Mouse (Mus musculus) hindbrain, embryonic 14.5 days (tissue): Measurements from ENCODE around the gene Utp4. TPM values are rescaled to one million over a fixed set of nuclear protein-coding genes. Genes with fewer than 3 reads are reported as not detected.

Experiments
- ATAC-seq: fragments of 200-750 bp; cut with Nextera tagmentation; 2 replicates; pipeline ENCODE4 v1.8.0; 2017; ENCODE audit warnings: moderate number of reproducible peaks, mild to moderate bottlenecking, moderate TSS enrichment, moderate library complexity; ENCODE audit not compliant: low FRiP score
- DNase-seq: peaks from one replicate; pipeline ENCODE4 v3.0.0-alpha.2; 2015; ENCODE audit warnings: low spot score
- H3K27ac ChIP-seq: fragments of 300-500 bp; sonication (generic); 2 replicates; pipeline ENCODE4 v1.5.1; 2014; ENCODE audit warnings: mild to moderate bottlenecking, moderate library complexity
- H3K27me3 ChIP-seq: fragments of 300-500 bp; sonication (generic); 2 replicates; pipeline ENCODE4 v1.6.1; 2014; ENCODE audit warnings: mild to moderate bottlenecking, low read length, mixed read lengths; ENCODE audit not compliant: control insufficient read depth, insufficient read depth
- H3K36me3 ChIP-seq: fragments of 300-500 bp; sonication (generic); replicated peaks from 2 replicates; pipeline ENCODE4 v1.6.1; 2014; ENCODE audit not compliant: control insufficient read depth, insufficient read depth
- H3K4me1 ChIP-seq: fragments of 300-500 bp; sonication (generic); replicated peaks from 2 replicates; pipeline ENCODE4 v1.6.1; 2014; ENCODE audit warnings: antibody characterized with exemption, low read length, mixed read lengths; ENCODE audit not compliant: control insufficient read depth, insufficient read depth
- H3K4me2 ChIP-seq: fragments of 300-500 bp; sonication (generic); replicated peaks from 2 replicates; pipeline ENCODE4 v1.6.1; 2014; ENCODE audit warnings: mild to moderate bottlenecking, moderate library complexity
- H3K4me3 ChIP-seq: fragments of 300-500 bp; sonication (generic); replicated peaks from 2 replicates; pipeline ENCODE4 v1.5.1; 2014; ENCODE audit warnings: mild to moderate bottlenecking, low read length
- H3K9ac ChIP-seq: fragments of 300-500 bp; sonication (generic); 2 replicates; pipeline ENCODE4 v1.6.1; 2014
- H3K9me3 ChIP-seq: fragments of 300-500 bp; sonication (generic); 2 replicates; pipeline ENCODE4 v1.6.1; 2016; ENCODE audit warnings: low read length; ENCODE audit not compliant: control insufficient read depth
- WGBS: fragments of 180-500 bp; shearing (Covaris S2); extraction: QIAGEN DNeasy Blood & Tissue Kit; methylation state at CpG from one replicate; pipeline ENCODE4 v1.1.7; 2014; 5-methylcytosine and 5-hydroxymethylcytosine counted together
- polyA plus RNA-seq: library from polyadenylated mRNA; unstranded; fragments of >200 nt; fragmentation: Nextera tagmentation; extraction: Ambion mirVana; gene quantifications from 2 replicates; pipeline ENCODE4 v1.2.1, GENCODE M21; 2014

Utp4 gene
- polyA plus RNA-seq, 1 experiment from 2014 or later: 39.6 TPM

DNA sequence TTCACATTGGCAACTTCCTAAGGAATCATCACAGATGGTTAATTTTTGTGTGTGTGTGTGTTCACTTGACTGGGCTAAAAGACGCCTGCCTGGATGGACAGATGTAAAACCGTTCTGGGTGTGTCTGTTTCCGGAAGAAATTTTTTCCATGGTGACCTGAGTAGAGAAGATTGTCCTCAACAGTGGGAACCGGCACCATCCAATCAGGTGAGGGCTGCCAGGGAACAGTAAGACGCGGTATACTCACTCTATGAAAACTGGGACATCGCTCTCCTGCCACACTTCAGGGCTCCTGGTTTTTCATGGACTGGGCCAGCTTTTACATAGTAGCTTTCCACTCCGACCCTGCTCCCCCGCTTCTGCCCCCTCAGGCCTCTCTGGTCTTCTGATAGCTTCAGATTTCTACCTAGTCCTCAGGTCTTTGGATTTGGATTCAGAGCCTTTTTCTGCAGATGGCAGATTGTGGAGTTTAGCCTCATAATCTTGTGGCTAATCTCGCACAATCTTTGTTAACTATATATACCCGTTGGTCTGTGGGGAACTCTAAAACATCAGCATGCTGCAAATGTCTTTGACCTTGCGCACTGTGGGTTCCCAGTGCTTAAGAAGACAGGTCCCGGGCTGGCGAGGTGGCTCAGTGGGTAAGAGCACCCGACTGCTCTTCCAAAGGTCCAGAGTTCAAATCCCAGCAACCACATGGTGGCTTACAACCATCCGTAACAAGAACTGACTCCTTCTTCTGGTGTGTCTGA is 41.0 kb downstream of the Utp4 start:
- ATAC-seq (no peak), DNase-seq (no peak)
- Histone ChIP-seq H3K4me3 (no peak overlapping the region), H3K9me3 (no peaks in the 10 kb centered on the region), H3K27ac (no peak overlapping the region), H3K4me1 (peaks cover 18% of the 10 kb centered on the region), H3K9ac (no peak overlapping the region), H3K4me2 (no peak overlapping the region), H3K27me3 (0 out of 2 replicates have a peak, but pooled peaks cover 13% of the 10 kb centered on the region), H3K36me3 (no peaks in the 10 kb centered on the region)
- 80% methylated on average over 15 of the region's 16 CpGs for WGBS

- ATAC-seq (peak; percentile 90), DNase-seq (peak; percentile 93)
- Histone ChIP-seq H3K9ac (peak within 1 kb of the TSS; percentile 81), H3K27me3 (0 out of 2 replicates have a peak, but pooled peaks cover 13% of the 10 kb centered on the region), H3K9me3 (no peaks in the 10 kb centered on the region), H3K27ac (peak within 1 kb of the TSS; percentile 88), H3K36me3 (no peaks in the 10 kb centered on the region), H3K4me2 (peak within 1 kb of the TSS; percentile 85), H3K4me3 (peak within 1 kb of the TSS; percentile 72), H3K4me1 (peaks cover 18% of the 10 kb centered on the region)
- under 1% methylated on average over 40 of the region's 41 CpGs for WGBS
These were observed 42.0 kb downstream of the Utp4 start, which contains the start of gene Sntb2 for GRCm38 (mm10) chr8:106935324-106935869. Gene Sntb2, plus strand, starts transcription at chr8:106935750.

DNA sequence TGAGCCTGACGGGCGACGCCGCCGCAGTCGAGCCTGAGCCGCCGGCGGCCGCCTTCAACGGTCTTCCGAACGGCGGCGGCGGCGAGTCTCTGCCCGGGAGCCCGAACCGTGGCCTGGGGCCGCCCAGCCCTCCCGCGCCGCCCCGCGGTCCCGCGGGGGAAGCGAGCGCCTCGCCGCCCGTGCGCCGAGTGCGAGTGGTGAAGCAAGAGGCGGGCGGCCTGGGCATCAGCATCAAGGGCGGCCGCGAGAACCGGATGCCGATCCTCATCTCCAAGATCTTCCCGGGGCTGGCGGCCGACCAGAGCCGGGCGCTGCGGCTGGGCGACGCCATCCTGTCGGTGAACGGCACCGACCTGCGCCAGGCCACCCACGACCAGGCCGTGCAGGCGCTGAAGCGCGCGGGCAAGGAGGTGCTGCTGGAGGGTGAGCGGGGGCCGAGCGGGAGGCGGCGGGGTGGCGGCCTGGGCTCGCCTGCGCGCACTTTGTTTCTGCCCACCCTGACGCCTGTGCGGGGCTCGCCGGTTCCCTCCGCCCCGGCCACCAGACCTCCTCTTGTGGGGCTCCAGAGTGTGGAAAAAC is 42.6 kb downstream of the Utp4 start:
- ATAC-seq: peak; percentile 73
- 1% methylated on average over 48 of the region's 76 CpGs for WGBS
- DNase-seq: peak; percentile 30
- Histone ChIP-seq H3K4me2 (peak overlapping the region; percentile 85), H3K36me3 (no peaks in the 10 kb centered on the region), H3K9me3 (no peaks in the 10 kb centered on the region), H3K27me3 (0 out of 2 replicates have a peak, but pooled peaks cover 13% of the 10 kb centered on the region), H3K4me3 (peak overlapping the region; percentile 72), H3K27ac (peak overlapping the region; percentile 88), H3K4me1 (peaks cover 18% of the 10 kb centered on the region), H3K9ac (peak overlapping the region; percentile 81)

- H3K9me3 ChIP-seq: no peaks in the 10 kb centered on the region
- peak overlapping the region; percentile 88 for H3K27ac ChIP-seq
- peak overlapping the region; percentile 72 for H3K4me3 ChIP-seq
- peaks cover 18% of the 10 kb centered on the region for H3K4me1 ChIP-seq
- no peaks in the 10 kb centered on the region for H3K36me3 ChIP-seq
- H3K9ac ChIP-seq: peak overlapping the region; percentile 81
- 0 out of 2 replicates have a peak, but pooled peaks cover 9% of the 10 kb centered on the region for H3K27me3 ChIP-seq
- H3K4me2 ChIP-seq: peak overlapping the region; percentile 85
- 1% methylated on average over 26 of the region's 26 CpGs for WGBS
- DNase-seq (peak; percentile 53), ATAC-seq (peak; percentile 2; the same call in 1 of the 2 replicates)
These were observed 43.1 kb downstream of the Utp4 start for GRCm38 (mm10) chr8:106936478-106937051.

GRCm38 (mm10) chr8:106937081-106937800 is 43.8 kb downstream of the Utp4 start:
- ATAC-seq (no peak), DNase-seq (no peak)
- WGBS: 34% methylated on average over 14 of the region's 14 CpGs
- Histone ChIP-seq H3K4me3 (peak overlapping the region; percentile 72), H3K27me3 (0 out of 2 replicates have a peak, but pooled peaks cover 7% of the 10 kb centered on the region), H3K36me3 (no peaks in the 10 kb centered on the region), H3K9me3 (no peaks in the 10 kb centered on the region), H3K27ac (0 out of 2 replicates have a peak overlapping the region, but pooled peaks have one; percentile 88), H3K4me2 (peak overlapping the region; percentile 85), H3K9ac (peak overlapping the region; percentile 81), H3K4me1 (peaks cover 17% of the 10 kb centered on the region)

GRCm38 (mm10) chr8:106941806-106942205 is 48.4 kb downstream of the Utp4 start:
- DNase-seq (no peak), ATAC-seq (no peak)
- no peaks in the 10 kb centered on the region for H3K36me3 ChIP-seq
- WGBS: 79% methylated on average over 3 of the region's 3 CpGs
- H3K27me3 ChIP-seq: no peaks in the 10 kb centered on the region
- H3K4me1 ChIP-seq: peaks cover 13% of the 10 kb centered on the region
- H3K4me3 ChIP-seq: no peak overlapping the region
- H3K9ac ChIP-seq: no peak overlapping the region
- H3K4me2 ChIP-seq: no peak overlapping the region
- H3K27ac ChIP-seq: no peak overlapping the region
- H3K9me3 ChIP-seq: no peaks in the 10 kb centered on the region

GRCm38 (mm10) chr8:106943874-106944418 is 50.5 kb downstream of the Utp4 start:
- H3K27me3 ChIP-seq: no peaks in the 10 kb centered on the region
- no peak overlapping the region for H3K4me2 ChIP-seq
- H3K4me3 ChIP-seq: no peak overlapping the region
- no peak overlapping the region for H3K27ac ChIP-seq
- H3K9ac ChIP-seq: no peak overlapping the region
- no peaks in the 10 kb centered on the region for H3K9me3 ChIP-seq
- H3K36me3 ChIP-seq: no peaks in the 10 kb centered on the region
- ATAC-seq (no peak), DNase-seq (no peak)
- no peaks in the 10 kb centered on the region for H3K4me1 ChIP-seq
- WGBS: 91% methylated on average over 3 of the region's 3 CpGs

DNA sequence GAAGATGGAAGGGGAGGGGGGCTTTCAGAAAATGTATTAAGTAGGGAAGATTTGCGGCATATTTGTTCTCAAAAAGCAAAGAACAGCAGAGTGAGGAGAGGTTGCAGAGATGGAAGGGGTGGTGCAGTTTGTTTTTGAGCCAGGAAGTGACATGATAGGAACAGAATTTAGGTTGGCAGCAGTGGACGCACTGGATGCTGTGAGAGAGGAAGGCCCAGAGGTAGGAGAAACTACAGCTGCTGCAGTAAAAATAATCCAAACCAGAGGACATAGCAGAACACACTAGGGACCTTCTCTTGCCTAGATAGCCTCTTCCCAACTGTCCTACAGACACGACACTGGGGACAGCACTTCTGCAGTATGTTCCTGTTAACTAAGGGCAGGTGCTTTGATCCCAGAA is 51.3 kb downstream of the Utp4 start:
- ATAC-seq (no peak), DNase-seq (no peak)
- Histone ChIP-seq H3K9ac (no peak overlapping the region), H3K9me3 (no peaks in the 10 kb centered on the region), H3K4me3 (no peak overlapping the region), H3K4me1 (no peaks in the 10 kb centered on the region), H3K4me2 (no peak overlapping the region), H3K27ac (no peak overlapping the region), H3K36me3 (no peaks in the 10 kb centered on the region), H3K27me3 (no peaks in the 10 kb centered on the region)
- WGBS: 71% methylated on average over 3 of the region's 3 CpGs
